Mouse (Mus musculus): Measurements from ENCODE around the gene Uimc1. TPM values are rescaled to one million over a fixed set of nuclear protein-coding genes. Genes with fewer than 3 reads are reported as not detected.

Uimc1 gene
- total RNA-seq, 1 experiment from 2014 or later = 38.0 TPM

- DNase-seq = no peak
Observed at GRCm38 (mm10) chr13:55047706-55048105, 52.4 kb downstream of the Uimc1 start.

- no peak for DNase-seq
Observed at GRCm38 (mm10) chr13:55040016-55040415, 60.1 kb downstream of the Uimc1 start.

GRCm38 (mm10) chr13:55024215-55024614, 75.9 kb downstream of the Uimc1 start:
- DNase-seq = no peak

- no peak for DNase-seq
Observed at GRCm38 (mm10) chr13:55022715-55023114, 77.4 kb downstream of the Uimc1 start.

GRCm38 (mm10) chr13:55022256-55022655, 77.8 kb downstream of the Uimc1 start:
- DNase-seq = no peak

GRCm38 (mm10) chr13:55021194-55021779, 78.8 kb downstream of the Uimc1 start, which contains the start of gene Hk3:
Hk3 (minus strand) TSS chr13:55021385.
- no peak for DNase-seq

GRCm38 (mm10) chr13:55020051-55020450, 80.0 kb downstream of the Uimc1 start:
- DNase-seq = no peak

- no peak for DNase-seq
Observed at GRCm38 (mm10) chr13:55019181-55019580, 80.9 kb downstream of the Uimc1 start.

GRCm38 (mm10) chr13:55018700-55019099, 81.4 kb downstream of the Uimc1 start:
- DNase-seq = no peak

- no peak for DNase-seq
Observed at GRCm38 (mm10) chr13:55017898-55018599, 82.1 kb downstream of the Uimc1 start.

- no peak for DNase-seq
Observed at GRCm38 (mm10) chr13:55017154-55017897, 82.8 kb downstream of the Uimc1 start.

GRCm38 (mm10) chr13:55014451-55014850, 85.6 kb downstream of the Uimc1 start:
- DNase-seq = no peak

GRCm38 (mm10) chr13:55013702-55014344, 86.3 kb downstream of the Uimc1 start:
- no peak for DNase-seq

- DNase-seq = no peak
Observed at GRCm38 (mm10) chr13:55011981-55012478, 88.1 kb downstream of the Uimc1 start.

- DNase-seq = no peak
Observed at GRCm38 (mm10) chr13:55011103-55011502, 89.0 kb downstream of the Uimc1 start.

- DNase-seq = no peak
Observed at GRCm38 (mm10) chr13:55008589-55008988, 91.5 kb downstream of the Uimc1 start.

- DNase-seq = no peak
Observed at GRCm38 (mm10) chr13:55006415-55006742, 93.7 kb downstream of the Uimc1 start.

GRCm38 (mm10) chr13:55005691-55006414, 94.2 kb downstream of the Uimc1 start:
- no peak for DNase-seq

- DNase-seq = peak; percentile 22
Observed at GRCm38 (mm10) chr13:55004646-55005045, 95.5 kb downstream of the Uimc1 start.

GRCm38 (mm10) chr13:55002090-55002489, 98.0 kb downstream of the Uimc1 start:
- DNase-seq = no peak

GRCm38 (mm10) chr13:55000433-55000832, 99.7 kb downstream of the Uimc1 start:
- DNase-seq = no peak

- DNase-seq = no peak
Observed at GRCm38 (mm10) chr13:54997568-54997967, 102.5 kb downstream of the Uimc1 start.
